Mouse (Mus musculus) Patski (cell line): Measurements from ENCODE around the gene Cdc42bpa. TPM values are rescaled to one million over a fixed set of nuclear protein-coding genes. Genes with fewer than 3 reads are reported as not detected.

ENCODE experiments used
- ATAC-seq: fragments of 100-300 bp; one replicate; pipeline ENCODE4 v1.8.0; 2021
- CTCF ChIA-PET: fragments of 350-600 bp; sonication (Branson Sonifier 250); formaldehyde crosslinking; loops from one replicate; lab custom pipeline; 2022; ENCODE audit warnings: inconsistent platforms; lab: Charles Lee
- POLR2A ChIA-PET: fragments of 350-600 bp; sonication (Branson Sonifier 250); formaldehyde crosslinking; loops from one replicate; lab custom pipeline; 2022; ENCODE audit warnings: antibody characterized with exemption, inconsistent platforms; lab: Charles Lee
- DNase-seq: peaks from one replicate; pipeline ENCODE4 v3.0.0-alpha.2; 2011; ENCODE audit warnings: low read depth, low spot score
- H3K27me3 ChIP-seq: fragments of 371-371 bp; one replicate; pipeline ENCODE4 v1.5.1; 2021
- CTCF ChIP-seq: fragments of 100-300 bp; IDR thresholded peaks from one replicate; pipeline ENCODE4 v1.5.1; 2021
- in situ Hi-C: fragments of 300-500 bp; cut with MboI; formaldehyde crosslinking; loops from 3 replicates; pipeline ENCODE4 v1.11.1; 2018; ENCODE audit warnings: low pct_unique_long_range_greater_than_20kb, mixed read lengths
- polyA plus RNA-seq: library from polyadenylated mRNA; unstranded; gene quantifications from one replicate; pipeline ENCODE4 v1.2.3, GENCODE M21; 2021

Cdc42bpa gene
- polyA plus RNA-seq: 35.1 TPM

GRCm38 (mm10) chr1:179959721-179960542, at the start of gene Cdc42bpa:
Cdc42bpa (plus strand) TSS chr1:179960472.
- ATAC-seq: peak; percentile 63
- CTCF ChIA-PET: no interaction called here
- POLR2A ChIA-PET: interaction anchor here (0.6 kb wide), 1 partner anchor 108 kb away, joined by 3 read pairs; no protein-coding TSS in a partner anchor

GRCm38 (mm10) chr1:179913471-179913870, 46.8 kb upstream of the Cdc42bpa start:
- ChIA-PET POLR2A (no interaction called here), CTCF (no interaction called here)
- peak; percentile 68 for DNase-seq
- ATAC-seq: peak; percentile 51
- in situ Hi-C loops: loop anchor here (5.0 kb wide), 1 partner anchor 41 kb away; no protein-coding TSS in a partner anchor
- no peaks in the 10 kb centered on the region for H3K27me3 ChIP-seq
- TF ChIP-seq CTCF: no peak

More at GRCm38 (mm10) chr1:179959721-179960542, at the start of gene Cdc42bpa:
- no peak for DNase-seq
- H3K27me3 ChIP-seq: no peaks in the 10 kb centered on the region
- TF ChIP-seq CTCF: no peak
- in situ Hi-C loops: no loop called here

DNA sequence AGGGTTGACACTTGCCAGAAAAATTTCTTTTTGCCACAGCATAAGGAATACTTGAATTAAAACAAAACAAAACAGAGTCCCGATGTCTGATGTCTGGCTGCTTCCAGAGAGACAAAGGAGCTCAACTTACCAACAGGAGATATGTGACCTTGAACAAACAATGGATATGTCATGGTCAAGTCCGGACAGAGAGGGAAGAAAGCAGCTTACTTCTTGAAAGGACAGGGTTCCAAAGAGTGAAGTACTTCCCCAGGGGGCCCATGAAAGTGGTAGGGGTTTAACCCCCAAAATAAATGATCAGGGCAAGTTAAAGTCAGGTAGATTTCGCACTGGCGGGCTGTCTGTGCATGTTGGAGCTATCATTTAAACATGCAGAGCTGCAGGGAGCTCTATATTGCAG, 43.2 kb upstream of the Cdc42bpa start:
- CTCF ChIA-PET: interaction anchor here (1.1 kb wide), 1 partner anchor 29 kb away, joined by 3 read pairs; no protein-coding TSS in a partner anchor
- POLR2A ChIA-PET: no interaction called here
- in situ Hi-C loops: no loop called here
- TF ChIP-seq CTCF: no peak
- ATAC-seq (no peak), DNase-seq (no peak)
- no peaks in the 10 kb centered on the region for H3K27me3 ChIP-seq

- no peak for TF ChIP-seq CTCF
- ATAC-seq: no peak
- ChIA-PET CTCF (interaction anchor here (1.1 kb wide), 1 partner anchor 30 kb away, joined by 3 read pairs; no protein-coding TSS in a partner anchor), POLR2A (no interaction called here)
- H3K27me3 ChIP-seq: no peaks in the 10 kb centered on the region
- no peak for DNase-seq
- in situ Hi-C loops: no loop called here
Observed at GRCm38 (mm10) chr1:179917481-179917880, 42.8 kb upstream of the Cdc42bpa start.

GRCm38 (mm10) chr1:179919656-179920436, 40.4 kb upstream of the Cdc42bpa start:
- no peak for ATAC-seq
- H3K27me3 ChIP-seq: no peaks in the 10 kb centered on the region
- CTCF ChIA-PET: no interaction called here
- POLR2A ChIA-PET: no interaction called here
- TF ChIP-seq CTCF: no peak
- no peak for DNase-seq
- in situ Hi-C loops: no loop called here

- POLR2A ChIA-PET: no interaction called here
- in situ Hi-C loops: no loop called here
- no peak for TF ChIP-seq CTCF
- H3K27me3 ChIP-seq: no peaks in the 10 kb centered on the region
- no peak for DNase-seq
- CTCF ChIA-PET: interaction anchor here (1.7 kb wide), 1 partner anchor 7 kb away, joined by 4 read pairs; no protein-coding TSS in a partner anchor
- ATAC-seq: no peak
Observed at GRCm38 (mm10) chr1:179923661-179924405, 36.4 kb upstream of the Cdc42bpa start.

- no peak for ATAC-seq
- TF ChIP-seq CTCF: no peak
- no peaks in the 10 kb centered on the region for H3K27me3 ChIP-seq
- ChIA-PET CTCF (no interaction called here), POLR2A (no interaction called here)
- no peak for DNase-seq
- in situ Hi-C loops: no loop called here
Observed at GRCm38 (mm10) chr1:179926240-179926639, 34.0 kb upstream of the Cdc42bpa start.

DNA sequence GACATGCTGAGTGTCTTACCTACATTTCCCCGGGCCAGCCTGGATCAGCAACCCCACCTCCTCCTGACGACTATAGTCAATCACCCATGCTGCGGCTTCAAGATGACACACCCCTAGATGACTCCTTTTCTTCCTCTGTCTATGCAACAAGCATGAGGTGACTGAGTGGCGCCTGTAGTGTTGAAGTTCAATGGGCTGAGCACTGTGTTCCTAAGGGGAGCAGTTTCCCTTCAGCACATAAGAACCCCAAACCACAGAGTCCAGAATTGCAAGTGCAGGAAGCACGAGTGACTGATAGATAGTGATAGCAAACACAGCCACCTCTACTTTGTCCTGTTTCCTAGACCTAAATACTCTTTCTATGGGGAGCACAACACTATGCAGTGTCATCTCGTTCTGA, 33.2 kb upstream of the Cdc42bpa start:
- ATAC-seq: no peak
- POLR2A ChIA-PET: no interaction called here
- CTCF ChIA-PET: no interaction called here
- no peak for TF ChIP-seq CTCF
- no peaks in the 10 kb centered on the region for H3K27me3 ChIP-seq
- DNase-seq: no peak
- in situ Hi-C loops: no loop called here

GRCm38 (mm10) chr1:179928822-179929221, 31.4 kb upstream of the Cdc42bpa start:
- no peaks in the 10 kb centered on the region for H3K27me3 ChIP-seq
- DNase-seq: no peak
- ChIA-PET CTCF (no interaction called here), POLR2A (no interaction called here)
- TF ChIP-seq CTCF: no peak
- no peak for ATAC-seq
- in situ Hi-C loops: no loop called here

DNA sequence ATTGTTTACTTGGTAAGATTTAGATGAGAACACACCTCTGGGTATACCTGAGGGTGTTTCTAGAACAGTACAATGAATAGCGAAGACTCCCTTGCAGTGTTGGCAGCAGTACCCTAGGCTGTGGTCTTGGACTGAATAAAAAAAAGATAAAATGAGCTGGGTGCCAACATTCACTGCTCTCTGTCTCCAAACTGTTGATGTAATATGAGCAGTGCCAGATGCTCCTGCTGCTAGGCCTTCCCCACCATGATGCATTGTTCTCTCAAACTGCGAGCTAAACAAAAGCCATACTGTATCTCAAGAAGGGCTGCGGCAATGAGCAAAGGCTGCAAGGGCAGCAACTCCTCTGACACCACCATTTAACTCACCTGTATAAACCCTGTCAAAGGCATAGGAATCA, 29.0 kb upstream of the Cdc42bpa start:
- DNase-seq (no peak), ATAC-seq (no peak)
- TF ChIP-seq CTCF: no peak
- ChIA-PET POLR2A (no interaction called here), CTCF (interaction anchor here (1.1 to 2.2 kb wide), 4 partner anchors 9 to 16 kb away, joined by 3 to 6 read pairs (median 4); no protein-coding TSS in a partner anchor)
- H3K27me3 ChIP-seq: no peaks in the 10 kb centered on the region
- in situ Hi-C loops: no loop called here
